Mouse (Mus musculus) layer of hippocampus, postnatal 25 days (tissue): ENCODE results near the gene Nmur2. TPM values are rescaled to one million over a fixed set of nuclear protein-coding genes. Genes with fewer than 3 reads are reported as not detected.

Experiments used
- DNase-seq, 2 experiments: peaks; one replicate each; pipeline ENCODE4 v3.0.0; 2022; ENCODE audit warnings: mixed read lengths in 2 of 2, low spot score in 1 of 2; ENCODE audit errors: extremely low spot score in 1 of 2
- total RNA-seq, 2 experiments: library from RNA; stranded (reverse); gene quantifications; 2 replicates each; pipeline ENCODE4 v1.2.3; 2021

The Nmur2 gene
- total RNA-seq: under 1 TPM in 1 of 2 experiments, not detected in 1; 0.07 TPM

DNA sequence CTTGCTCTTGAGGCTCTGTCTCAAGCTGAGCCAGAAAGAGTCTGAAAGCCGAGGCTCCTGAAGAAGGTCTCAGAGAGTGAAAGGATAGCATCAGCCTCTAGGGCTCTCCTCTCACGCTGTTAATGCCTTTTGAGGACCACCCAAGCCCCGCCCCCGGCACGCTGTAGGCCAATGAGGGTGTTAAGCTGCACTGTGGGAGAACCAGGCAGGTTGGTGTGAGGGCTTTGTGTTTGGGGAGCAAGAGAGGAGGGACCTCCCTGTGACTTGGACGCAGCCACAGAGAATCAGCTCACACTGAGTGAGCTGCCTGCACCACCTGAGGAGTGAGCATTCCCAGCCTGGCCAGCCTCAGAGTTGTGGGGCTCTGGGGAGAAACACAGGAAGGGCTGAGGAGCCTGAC lies at the start of gene Nmur2:
Gene Nmur2 (minus strand): TSS at position 94 of the 400 bp plus-strand sequence.
- DNase-seq: no peak

DNA sequence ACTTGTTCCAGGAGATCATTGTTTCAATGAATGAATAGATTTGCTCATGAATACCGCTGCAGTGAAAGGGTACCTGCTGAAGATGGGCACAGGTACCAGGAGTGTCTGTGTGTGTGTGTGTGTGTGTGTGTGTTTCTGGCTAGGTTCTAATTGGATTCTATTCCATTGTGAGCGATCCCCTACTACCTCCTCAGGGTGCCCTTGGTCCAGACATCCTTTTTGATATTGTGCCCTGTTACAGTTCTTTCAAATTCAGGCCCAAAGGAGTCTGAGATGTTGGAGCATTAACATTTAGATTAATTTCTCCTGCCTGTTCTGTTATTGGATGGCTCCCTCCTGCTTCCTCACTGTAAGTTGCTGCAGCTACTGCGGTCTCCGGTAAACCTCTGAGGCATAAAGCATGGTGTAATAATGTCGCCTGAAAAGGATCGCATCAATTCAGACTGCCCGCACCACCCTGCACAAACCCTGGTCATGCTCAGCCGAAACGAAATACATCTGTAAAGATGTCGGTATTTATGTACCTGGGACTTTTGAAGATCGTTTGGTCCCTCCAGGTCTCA lies 48.4 kb upstream of the Nmur2 start:
- DNase-seq: no peak

DNA sequence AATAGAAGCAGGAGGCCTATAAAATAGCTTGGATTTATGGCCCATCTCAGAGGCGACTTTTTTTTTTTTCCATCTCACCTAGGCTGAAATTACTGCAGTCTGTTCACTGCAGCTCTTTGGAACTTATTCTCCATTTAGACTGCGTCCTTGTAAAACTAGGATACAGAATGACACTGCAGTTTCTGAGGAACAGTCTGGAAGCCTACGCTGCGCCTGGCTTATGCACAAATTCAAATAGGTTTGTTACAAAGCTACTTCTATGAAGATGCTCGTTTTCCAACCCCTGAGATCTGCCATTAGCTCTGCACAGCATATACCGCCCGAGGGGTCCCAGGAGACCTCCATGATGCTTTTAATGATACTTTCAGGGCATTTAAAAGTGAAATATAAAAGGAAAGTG lies 31.3 kb upstream of the Nmur2 start:
- DNase-seq: peak; percentile 18 to 20

DNA sequence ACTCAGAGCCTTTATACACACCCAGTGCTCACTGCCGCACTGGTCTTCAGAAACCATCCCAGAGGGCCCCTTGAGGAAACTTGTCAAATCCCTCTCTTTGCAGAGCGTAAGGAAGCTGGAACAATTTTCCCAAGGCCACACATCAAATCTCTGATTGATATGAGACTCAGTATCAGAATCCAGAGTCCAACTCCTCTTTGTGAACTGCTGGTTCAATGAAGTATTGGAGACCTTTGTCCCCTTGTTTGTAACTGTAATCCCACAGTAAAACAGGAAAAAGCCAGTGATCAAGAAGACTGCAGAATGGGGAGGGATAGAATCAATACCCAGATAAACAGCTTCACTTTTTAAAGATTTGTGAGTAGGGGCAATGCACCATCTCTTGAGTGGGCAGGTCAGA lies 28.8 kb upstream of the Nmur2 start:
- DNase-seq: no peak

DNA sequence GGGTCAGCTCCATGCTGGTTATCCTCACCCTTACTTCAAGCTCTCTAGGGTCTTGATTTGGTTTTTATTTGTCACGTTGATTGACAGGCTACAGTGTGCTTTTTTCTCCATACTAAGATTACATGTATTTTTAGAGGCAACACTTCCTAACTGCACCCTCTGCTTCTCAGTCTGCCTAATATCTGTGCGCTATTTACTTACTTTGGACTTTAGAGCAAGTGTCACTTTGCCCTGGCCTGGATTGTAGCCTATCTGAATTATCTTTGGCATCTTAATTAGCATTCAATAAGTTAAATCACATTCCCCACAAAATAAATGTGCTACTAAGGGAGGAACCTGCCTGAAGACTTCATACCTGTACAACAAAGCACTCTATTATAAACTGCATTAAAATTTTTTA lies 24.3 kb upstream of the Nmur2 start:
- no peak for DNase-seq

DNA sequence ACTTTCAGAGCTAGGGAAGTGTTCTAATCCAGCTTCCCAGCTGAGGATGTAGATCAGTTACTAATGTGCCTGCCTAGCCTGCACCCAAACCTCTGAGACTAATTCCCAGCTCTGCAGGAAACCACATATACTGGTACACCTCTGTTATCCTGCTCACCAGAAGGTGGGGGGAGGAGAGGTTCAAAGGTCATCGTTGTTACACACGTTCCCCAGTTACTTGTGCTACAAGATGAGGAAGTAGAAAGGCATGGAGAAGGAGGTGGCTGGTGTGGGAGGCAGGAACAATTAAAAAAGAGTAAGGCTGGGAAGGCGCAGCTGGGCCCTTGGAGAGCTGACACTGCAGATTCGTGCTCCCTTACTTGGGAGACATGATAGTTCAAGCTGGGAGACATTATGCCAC lies 23.8 kb upstream of the Nmur2 start:
- DNase-seq: no peak

DNA sequence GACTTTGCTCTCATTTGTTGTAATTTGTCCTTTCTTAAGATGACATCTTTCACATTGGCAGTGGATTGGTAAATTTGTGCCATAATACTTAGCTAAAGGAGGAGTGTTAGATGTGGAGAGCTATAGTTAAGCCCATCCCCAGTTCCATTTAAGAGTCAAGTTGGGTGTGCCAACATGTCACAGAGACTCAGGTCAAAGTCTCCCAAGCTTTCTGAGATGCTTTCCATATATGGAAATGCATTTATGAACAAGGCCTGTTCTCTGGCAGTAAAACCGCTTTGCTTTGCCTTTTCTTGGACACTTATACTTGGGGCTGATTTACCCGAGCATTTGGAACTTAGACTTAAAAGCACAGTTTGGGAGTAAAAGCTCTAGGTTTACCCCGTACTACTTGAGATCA lies 18.4 kb upstream of the Nmur2 start:
- no peak for DNase-seq

DNA sequence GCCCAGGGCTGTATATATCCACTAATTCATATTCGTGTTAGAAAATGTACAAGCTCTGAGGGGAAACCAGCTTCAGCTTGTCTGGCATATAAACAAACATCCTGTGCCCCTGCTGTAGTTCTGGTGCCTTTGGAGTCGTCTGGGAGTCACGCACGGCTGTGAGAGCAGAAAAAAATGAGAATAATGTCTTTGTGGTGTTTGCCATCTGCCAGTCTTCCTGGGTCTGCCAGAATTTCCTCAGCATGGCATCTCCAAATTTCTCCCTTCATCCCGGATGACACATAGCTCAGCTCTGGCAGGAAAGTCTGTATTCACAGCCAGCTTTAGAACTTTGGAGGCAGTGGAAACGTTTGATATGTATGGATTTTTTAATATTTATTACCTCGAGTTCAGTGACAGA lies 13.6 kb upstream of the Nmur2 start:
- no peak for DNase-seq

DNA sequence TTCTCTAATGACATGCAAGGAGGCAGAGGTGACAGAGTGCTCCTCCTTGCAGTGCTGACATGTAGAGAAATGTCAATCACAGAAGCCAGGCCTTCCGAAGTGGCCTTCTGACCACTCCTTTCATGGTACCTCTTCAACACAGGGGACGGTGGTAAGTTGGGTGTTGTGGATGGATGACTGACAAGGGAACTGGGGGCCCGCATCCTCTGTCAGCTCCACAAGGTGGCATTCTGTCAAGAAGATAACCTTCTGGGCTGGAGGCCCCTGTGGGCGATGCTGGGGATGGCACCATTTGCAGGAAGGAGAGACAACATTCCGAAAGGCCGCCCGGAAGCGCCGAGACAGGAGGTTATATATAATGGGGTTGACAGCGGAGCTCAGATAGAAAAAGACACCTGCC lies 14.0 kb downstream of the Nmur2 start:
- DNase-seq: no peak

DNA sequence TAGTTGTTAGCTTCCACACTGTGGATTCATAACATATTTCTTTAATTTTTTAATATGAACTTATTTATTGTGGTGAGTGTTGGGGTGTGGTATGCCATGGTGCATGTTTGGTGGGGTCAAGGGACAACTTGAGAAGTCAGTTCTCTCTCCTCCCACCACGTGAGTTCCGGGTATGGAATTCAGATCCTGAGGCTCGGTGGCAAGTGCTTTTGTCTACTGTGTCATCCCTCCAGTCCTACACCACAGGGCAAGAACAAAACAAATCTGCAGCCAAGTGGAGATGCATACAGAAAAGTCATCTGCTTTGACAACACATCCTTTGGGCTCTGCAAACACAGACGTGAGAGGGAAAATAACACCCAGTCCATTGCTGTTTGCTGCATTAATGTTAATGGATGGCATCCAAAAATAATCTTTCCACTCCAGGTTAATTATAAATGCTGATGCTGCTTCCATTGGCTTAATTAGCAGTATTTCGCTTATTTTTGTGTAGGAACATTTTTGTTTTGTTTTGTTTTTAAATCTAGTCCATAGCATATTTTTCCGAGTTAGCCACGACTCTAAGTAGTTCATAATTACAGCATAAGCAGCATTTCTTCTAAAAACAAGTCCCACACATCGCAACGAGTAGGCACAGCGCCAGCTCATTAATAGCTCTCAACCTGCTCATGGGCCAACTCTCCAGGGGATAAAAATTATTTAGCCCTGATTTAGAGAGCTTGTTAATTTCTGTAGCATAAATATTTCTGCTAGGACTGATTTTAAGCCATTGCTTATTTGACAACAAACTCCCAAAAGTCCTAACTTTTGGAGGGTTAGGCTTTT lies 14.9 kb downstream of the Nmur2 start:
- peak in 1 of 2 experiments; percentile 48 for DNase-seq

DNA sequence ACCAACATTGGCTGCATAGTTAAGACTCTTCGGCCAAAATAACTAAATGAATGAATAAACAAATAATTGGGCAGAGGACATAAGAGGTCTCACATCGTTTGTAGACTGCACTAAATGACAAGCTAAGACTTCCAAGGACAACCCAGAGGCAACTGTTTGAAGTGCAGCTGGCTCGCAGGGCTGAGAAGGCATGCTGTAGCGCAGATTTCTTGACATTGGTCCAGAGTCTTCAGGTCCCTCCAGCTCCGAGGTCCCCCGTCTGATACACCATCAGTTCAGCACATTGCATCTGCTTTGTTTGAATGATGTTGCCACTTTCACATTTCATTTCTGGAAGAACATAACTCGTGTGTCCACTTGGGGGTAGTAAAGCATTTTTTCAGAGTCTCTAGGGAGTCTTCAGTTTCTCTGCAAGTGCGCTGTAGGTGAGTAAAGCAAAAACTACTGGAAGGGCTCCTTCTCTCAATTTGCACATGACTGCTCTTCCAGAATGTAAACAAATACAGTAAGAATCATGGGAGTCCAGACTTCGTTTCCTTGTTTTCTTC lies 27.2 kb downstream of the Nmur2 start:
- DNase-seq: no peak

DNA sequence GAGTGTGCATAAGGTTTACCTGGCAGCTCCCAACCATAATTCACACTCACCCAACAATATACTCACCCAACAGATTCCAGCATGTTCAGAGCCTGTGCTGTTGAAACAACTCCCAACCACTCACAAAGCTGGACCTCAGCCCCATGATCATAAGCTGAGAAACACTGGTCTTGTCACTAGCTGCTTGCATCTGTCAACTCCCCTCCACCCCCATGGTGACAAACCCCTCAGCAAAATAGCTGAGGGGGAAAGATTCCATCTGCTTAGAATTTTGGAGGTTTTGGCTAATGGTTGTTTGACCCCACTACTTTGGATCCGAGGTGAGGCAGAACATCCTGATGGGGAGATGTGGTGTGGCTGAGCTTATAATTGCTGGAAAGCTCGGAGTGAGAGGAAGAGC lies 28.4 kb downstream of the Nmur2 start:
- no peak for DNase-seq

DNA sequence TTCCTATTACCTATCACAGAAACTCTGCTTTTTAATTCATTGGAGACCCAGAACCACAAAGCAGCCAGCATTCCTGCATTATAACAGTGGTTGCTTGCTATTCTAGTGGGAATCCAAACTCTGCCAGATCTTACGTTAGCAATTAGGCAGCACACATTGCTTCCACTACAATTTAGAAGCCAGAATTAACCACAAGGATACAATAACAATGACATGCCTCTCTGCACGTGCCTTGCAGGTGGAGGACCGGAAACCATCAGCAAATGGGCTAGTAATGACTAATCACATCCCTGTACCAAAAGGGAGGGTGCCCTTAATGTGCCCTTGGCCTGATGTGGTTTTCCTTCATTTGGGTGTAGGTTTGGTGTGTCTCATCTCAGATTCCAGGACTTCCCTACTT lies 32.5 kb downstream of the Nmur2 start:
- no peak for DNase-seq

DNA sequence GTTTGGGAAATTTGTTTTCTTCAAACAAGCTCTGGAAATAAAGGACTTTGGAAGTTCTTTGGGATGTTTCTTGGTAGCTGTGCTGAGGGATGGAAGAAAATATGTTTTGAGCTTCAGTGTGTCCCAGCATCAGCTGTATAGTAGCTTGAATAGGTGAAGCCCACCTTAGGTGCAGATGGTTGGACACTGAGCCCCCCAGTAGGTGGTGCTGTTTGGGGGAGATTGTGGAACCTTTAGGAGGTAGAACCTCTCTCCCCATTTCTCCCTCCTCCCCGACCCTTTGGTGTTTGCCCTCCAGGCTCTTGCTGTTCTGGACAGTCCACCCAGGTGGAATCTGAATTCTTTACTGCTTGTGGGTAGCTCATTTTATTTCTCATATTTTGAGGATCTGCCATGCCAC lies 48.0 kb downstream of the Nmur2 start:
- no peak for DNase-seq

DNA sequence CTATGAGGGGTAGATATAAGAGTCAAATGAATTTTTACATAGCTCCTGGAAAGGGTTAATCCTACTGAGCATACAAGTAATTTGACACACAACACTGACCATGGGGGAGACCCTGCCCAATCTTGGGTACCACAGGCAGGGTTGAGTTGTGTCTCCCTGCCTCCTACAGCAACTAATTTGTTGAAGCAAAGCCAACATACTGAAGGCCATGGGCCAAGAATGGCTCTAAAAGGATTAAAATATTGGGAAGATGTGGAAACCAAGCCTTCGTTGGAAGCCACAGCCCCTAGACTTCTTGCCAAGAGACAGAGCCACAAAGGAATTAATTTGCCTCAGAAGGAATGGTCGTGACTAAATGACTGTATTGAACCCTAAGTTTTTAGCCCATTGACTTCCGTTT lies 48.7 kb downstream of the Nmur2 start:
- DNase-seq: no peak

DNA sequence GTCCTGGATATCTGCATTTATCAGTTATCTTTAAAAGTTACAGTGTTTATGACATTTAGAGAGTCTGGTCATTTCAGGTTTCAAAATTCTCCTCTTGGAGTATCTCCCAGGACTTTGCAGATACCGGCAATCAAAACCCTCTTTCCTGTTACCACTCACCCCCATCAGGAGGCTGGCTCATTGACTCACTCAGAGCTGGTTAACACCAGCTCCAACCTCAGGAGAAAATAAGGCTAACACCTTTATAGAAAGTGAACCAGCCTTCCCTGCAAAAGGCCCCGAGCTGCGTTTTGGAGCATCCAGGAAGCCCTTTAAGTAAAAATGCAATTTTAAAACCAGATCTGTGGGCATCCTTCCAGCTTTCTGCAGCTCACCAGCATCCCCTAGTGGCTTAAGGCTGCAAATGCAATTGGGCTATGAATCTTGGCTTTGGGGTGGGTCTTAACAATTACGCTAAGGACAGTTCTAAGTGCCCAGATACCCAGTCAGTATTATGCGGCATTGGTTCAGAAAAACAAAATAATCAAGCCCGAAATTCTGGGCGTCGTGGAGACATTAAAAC lies 49.2 kb downstream of the Nmur2 start:
- DNase-seq: peak; percentile 43 to 54

DNA sequence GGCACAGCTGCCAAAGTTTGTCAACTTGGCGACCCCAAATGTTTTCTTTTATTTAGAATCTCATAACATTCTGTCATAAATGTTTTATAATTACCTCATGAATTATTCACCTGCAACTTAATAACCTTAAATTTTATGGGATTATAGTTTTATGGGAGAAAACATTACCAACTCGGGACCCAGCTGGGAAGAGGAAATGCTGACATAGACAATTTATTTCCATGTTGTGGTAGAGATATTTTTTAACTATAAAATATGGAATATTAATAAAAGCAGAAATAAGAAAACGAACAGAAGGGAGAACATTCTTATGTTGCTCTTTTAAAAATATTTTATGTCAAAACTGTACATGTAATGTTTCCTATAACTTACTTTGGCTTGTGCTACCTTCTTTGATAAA lies 56.2 kb downstream of the Nmur2 start:
- no peak for DNase-seq

DNA sequence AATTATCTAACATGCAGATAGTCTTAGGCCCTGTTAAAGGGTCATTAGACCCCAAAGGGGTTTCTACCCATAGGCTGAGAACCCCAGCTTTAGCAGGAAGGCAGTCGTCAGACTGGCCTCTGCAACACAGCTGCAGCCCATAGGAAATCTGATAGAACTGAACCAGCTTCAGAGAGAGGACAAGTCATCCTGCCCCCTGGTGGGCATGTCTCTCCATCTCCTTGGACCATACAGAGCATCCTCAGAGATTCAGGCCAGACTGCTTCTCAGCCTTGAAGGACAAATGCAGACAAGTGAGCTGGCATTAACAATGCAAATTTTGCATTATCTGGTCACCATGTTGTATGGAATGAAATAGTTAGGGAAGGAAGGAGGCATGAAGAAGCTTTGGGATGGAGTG lies 59.2 kb downstream of the Nmur2 start:
- peak in 1 of 2 experiments; percentile 12 for DNase-seq

DNA sequence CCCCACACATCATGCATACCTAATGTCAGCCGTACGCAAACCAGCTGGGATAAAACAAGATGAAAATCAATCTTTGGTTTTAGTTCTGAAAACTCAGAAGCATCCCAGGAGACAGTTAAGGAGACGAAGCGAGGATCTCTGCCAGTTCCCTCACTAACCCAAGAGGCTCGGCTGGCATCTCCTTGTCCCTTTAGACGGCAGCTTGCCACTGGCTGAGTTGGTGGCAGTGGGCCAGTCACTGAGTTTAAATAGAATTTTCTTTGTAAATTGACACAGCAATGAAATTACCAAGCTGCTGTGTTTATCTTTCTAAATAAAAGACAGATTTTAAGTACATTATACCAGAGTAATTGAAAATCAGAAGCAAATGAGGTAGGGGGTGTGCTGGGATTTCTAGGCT lies 62.7 kb downstream of the Nmur2 start:
- DNase-seq: peak in 1 of 2 experiments; percentile 30
